Mouse (Mus musculus) bone marrow, adult 2 months (tissue): ENCODE measurements around the gene Gsg1l2. TPM values are rescaled to one million over a fixed set of nuclear protein-coding genes. Genes with fewer than 3 reads are reported as not detected.
A peak's percentile ranks its signal among the peaks of the same experiment; 100 is the strongest.

ENCODE experiments used
- H3K27ac ChIP-seq: fragments of 200-500 bp; 2 replicates; pipeline ENCODE4 v1.5.1; 2012; ENCODE audit warnings: low read depth, mild to moderate bottlenecking, control low read depth, inconsistent platforms, low read length; ENCODE audit not compliant: control insufficient read depth, poor library complexity, insufficient read depth
- H3K4me1 ChIP-seq: fragments of 200-500 bp; 2 replicates; pipeline ENCODE4 v1.6.1; 2011; ENCODE audit warnings: low read length; ENCODE audit not compliant: control insufficient read depth, insufficient read depth
- H3K4me3 ChIP-seq: fragments of 200-500 bp; replicated peaks from 2 replicates; pipeline ENCODE3; 2011; ENCODE audit warnings: mild to moderate bottlenecking, low read depth, low read length, control low read depth; ENCODE audit not compliant: control insufficient read depth
- CTCF ChIP-seq: fragments of 200-500 bp; IDR thresholded peaks from 2 replicates; pipeline ENCODE4 v1.5.1; 2011; ENCODE audit warnings: low read length, control low read depth; ENCODE audit not compliant: control insufficient read depth, insufficient read depth
- POLR2A ChIP-seq: fragments of 200-500 bp; IDR thresholded peaks from 2 replicates; pipeline ENCODE4 v1.6.1; 2011; ENCODE audit warnings: low read depth, mild to moderate bottlenecking, control low read depth, low read length, borderline replicate concordance; ENCODE audit not compliant: control insufficient read depth
- WGBS: fragments of 180-500 bp; shearing (Covaris S2); methylation state at CpG from one replicate; pipeline ENCODE4 v1.1.7; 2018; 5-methylcytosine and 5-hydroxymethylcytosine counted together
- polyA plus RNA-seq: library from polyadenylated mRNA; stranded (reverse); fragments of >200 nt; gene quantifications from 2 replicates; pipeline ENCODE4 v1.2.4, GENCODE M21; 2011; ENCODE audit warnings: low replicate concordance; ENCODE audit not compliant: missing spikeins, insufficient read depth, insufficient read length

Gsg1l2 gene
- polyA plus RNA-seq, 1 experiment, result not detected

DNA sequence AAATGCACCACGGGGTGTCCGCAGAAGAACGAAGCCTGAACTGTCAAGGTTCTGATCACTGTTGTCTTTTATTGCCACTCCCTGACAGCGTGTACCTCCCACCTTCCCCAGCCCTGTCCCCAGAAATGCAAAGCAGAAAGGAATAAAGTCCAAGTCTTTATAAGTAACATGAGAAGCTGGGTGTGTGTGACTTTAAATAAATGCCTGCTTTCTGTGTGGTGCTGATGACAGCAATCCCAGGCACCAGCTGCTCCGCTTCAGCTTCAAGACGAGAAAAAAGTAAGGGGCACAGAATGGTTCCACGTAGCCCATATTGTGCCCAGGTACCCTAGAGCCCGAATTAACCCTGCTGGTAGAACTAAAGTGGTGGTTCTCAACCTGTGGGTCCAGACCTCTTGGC, 26.8 kb downstream of the Gsg1l2 start:
- Histone ChIP-seq H3K27ac (no peak overlapping the region), H3K4me3 (no peak overlapping the region), H3K4me1 (no peaks in the 10 kb centered on the region; the same call in 1 of the 2 replicates)
- 79% methylated on average over 8 of the region's 8 CpGs for WGBS
- TF ChIP-seq CTCF, result no peak
- TF ChIP-seq POLR2A, result no peak

DNA sequence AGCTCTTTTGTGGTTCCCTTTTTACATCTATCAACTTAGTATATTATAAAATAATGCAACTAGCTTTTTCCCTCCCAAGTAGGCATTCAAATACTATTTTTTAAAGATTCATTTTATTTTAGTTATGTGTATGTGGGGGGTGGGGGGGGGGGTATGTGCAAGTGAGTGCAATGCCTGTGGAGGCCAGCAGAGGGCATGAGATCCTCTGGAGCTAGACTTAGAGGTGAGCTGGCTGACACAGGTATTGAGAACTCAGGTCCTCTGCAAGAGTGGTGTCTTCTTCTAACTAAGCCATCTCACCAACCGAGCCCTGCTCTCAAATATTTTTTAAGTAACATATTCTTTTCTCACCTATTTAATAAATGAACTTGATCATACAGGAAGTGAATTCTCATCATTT, 31.1 kb downstream of the Gsg1l2 start:
- TF ChIP-seq POLR2A (no peak), CTCF (peak; percentile 19; the same call in 1 of the 2 replicates)
- no peak overlapping the region for H3K27ac ChIP-seq
- H3K4me1 ChIP-seq, result no peaks in the 10 kb centered on the region; the same call in 1 of the 2 replicates
- 76% methylated on average over 1 of the region's 1 CpGs for WGBS
- no peak overlapping the region for H3K4me3 ChIP-seq

DNA sequence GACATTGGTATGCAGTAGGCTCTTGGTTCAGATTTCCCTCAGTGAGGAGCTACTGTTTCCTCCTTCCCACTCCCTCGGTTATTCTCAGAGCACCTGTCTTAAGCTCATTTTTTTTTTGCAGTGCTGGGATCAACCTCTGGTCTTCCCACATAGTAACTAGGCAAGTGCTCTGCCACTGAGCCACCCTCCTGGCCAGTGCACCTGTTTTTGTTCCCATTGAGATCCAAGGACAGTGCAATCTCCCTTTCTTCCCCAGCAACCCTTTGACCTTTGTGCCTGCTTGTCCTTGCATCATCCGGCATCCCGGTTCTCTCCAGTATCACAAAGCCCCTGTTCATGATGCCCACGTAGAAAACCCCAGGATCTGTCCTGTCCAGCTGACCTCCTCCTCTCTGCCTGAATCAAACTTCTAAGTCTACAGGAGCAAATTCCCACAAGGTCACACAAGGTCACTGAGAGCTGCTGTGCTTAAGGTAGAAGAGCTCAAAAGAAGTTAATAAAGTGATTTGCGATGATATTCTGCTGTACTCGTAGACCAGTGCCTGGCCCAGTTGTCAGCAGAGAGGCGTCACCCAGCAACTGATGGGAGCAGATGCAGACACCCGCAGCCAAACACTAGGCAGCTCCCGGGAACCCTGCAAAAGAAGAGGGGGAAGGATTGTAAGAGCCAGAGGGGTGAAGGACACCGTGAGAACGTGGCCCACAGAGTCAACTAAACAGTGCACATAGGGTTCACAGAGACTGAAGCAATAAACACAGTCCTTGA, 32.6 kb downstream of the Gsg1l2 start:
- Histone ChIP-seq H3K27ac (no peak overlapping the region), H3K4me3 (no peak overlapping the region), H3K4me1 (no peaks in the 10 kb centered on the region)
- WGBS, result 77% methylated on average over 11 of the region's 11 CpGs
- no peak for TF ChIP-seq CTCF
- TF ChIP-seq POLR2A, result no peak

DNA sequence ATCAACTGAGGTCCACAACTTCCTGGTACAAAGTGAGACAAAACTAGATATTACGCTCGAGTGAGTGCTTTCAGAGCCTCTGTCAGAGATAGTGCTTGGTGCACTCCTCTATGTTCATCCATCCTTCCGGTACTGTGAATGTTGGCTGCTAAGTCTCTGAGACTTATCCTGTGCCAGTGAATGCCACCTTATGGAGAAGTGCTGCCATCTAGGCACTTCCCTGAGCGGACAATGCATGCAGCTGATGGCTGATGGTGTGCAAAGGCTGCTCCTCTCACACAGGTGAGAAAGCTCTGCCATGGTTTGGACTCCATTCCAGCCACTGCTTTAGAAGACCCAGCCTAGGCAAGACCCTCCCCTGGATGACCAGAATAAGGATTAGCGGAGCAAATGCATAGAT, 33.6 kb downstream of the Gsg1l2 start:
- WGBS, result 63% methylated on average over 5 of the region's 5 CpGs
- H3K4me3 ChIP-seq, result no peak overlapping the region
- no peak overlapping the region for H3K27ac ChIP-seq
- TF ChIP-seq CTCF (no peak), POLR2A (no peak)
- H3K4me1 ChIP-seq, result no peaks in the 10 kb centered on the region

DNA sequence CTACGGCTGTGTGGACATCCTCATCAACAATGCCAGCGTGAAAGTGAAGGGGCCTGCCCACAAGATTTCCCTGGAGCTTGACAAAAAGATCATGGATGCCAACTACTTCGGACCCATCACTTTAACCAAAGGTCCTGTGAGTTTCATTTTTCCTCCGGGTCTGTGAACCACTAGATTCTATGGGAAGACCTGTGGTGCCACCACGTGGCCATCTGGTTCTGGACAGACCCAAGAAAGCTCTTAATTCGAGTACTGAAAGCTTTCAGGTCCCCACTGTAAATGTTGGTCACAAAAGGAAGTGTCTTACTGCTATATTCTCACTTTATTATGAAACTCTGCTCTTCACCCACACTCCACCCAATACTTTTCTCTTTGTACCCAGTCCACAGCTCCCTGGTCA, 37.1 kb downstream of the Gsg1l2 start:
- no peaks in the 10 kb centered on the region for H3K4me1 ChIP-seq
- no peak overlapping the region for H3K4me3 ChIP-seq
- no peak overlapping the region for H3K27ac ChIP-seq
- no peak for TF ChIP-seq CTCF
- no peak for TF ChIP-seq POLR2A
- 55% methylated on average over 6 of the region's 6 CpGs for WGBS

DNA sequence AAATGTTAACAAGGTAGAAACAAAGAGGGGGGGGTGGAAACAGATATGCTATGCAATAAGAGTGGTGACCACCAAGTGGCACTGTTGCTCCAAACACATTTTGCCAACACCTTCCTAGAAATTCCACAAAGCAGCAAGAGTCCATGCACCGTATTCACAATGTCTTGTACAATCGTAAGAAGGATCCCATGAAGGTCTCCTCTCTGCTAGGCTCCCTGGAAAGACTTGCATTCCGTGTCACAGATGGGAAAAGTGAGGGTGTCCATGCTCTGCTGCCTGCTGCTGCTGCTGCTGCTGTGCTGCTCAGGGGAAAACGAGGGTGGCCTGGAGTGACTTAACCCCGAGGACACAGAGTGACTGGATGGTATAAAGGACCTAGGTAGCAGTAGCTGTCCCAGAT, 45.2 kb downstream of the Gsg1l2 start:
- WGBS, result 8% methylated on average over 5 of the region's 5 CpGs
- H3K4me3 ChIP-seq, result no peak overlapping the region
- no peak overlapping the region for H3K27ac ChIP-seq
- no peaks in the 10 kb centered on the region for H3K4me1 ChIP-seq
- TF ChIP-seq CTCF, result no peak
- no peak for TF ChIP-seq POLR2A

DNA sequence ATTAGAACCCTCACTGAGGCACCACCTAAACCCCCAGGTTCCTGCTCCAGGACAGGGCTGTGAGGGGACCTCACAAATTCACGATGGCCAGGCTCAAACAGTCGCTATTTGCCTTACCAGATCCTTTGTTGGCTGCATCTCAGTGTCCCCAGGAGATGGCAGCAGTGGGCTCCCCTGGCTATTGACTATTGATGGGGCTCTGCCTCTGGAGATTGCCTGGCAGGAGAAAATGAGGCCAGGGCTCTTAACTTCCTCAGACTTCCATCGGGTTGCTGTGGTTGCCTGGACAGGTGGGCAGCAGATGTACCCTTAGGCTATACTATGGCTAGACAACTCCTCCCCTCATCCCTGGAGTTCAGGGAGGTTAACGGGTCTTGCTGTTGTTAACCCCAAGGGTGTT, 45.8 kb downstream of the Gsg1l2 start:
- Histone ChIP-seq H3K4me3 (no peak overlapping the region), H3K4me1 (no peaks in the 10 kb centered on the region), H3K27ac (no peak overlapping the region)
- TF ChIP-seq CTCF, result peak; percentile 29; the same call in 1 of the 2 replicates
- no peak for TF ChIP-seq POLR2A
- 22% methylated on average over 4 of the region's 4 CpGs for WGBS

DNA sequence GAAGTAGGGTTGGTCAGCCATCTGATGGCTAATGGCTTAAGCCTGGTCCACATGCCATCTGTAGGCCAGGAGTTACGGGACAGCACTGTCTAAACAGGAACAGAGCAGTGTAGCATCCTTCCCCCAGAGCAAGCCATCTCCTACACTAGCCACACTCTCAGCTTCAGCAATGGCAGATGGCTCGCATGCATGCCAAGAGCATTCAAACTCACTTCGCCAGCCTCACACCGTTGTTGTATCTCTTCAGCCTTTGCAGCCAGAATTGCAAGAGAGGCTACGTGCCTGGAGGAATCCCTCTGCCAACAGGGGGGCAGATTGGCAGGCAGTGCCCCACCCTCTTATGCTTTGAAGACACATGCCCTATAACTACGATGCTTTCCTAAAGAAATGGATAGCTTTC, 47.2 kb downstream of the Gsg1l2 start:
- Histone ChIP-seq H3K27ac (no peak overlapping the region), H3K4me1 (no peaks in the 10 kb centered on the region), H3K4me3 (no peak overlapping the region)
- no peak for TF ChIP-seq POLR2A
- TF ChIP-seq CTCF, result no peak
- WGBS, result 74% methylated on average over 6 of the region's 6 CpGs

DNA sequence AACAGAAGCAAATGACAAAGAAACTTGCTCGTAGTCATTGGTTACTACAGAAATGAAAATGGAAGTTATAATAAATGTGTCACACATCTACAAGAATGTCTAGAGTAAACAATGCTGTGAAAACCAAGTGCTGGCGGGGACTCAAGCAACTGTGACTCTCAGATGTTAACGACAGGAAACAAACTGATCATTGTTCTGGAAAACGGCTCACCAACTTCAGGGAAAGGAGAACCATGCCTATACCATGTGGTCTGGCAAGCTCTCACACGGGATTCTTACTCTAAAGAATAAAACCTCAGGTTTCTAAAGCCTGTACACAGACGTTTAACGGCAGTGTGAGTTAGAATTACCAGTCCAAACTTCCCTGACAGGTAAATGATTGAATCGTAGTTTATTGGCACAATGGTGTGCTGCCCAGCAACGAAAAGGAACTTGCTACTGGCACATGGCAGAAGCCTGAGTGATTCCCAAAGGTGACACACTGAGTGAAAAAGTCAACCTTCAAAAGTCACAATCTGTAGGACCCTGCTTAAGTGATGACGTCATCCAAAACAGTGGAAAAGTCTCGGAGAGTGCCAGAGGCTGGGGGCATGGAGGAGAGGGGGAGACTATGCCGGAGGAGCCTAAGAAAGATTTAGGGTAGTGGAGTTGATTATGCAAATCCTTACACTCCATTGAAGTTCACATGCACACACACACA, 54.1 kb downstream of the Gsg1l2 start:
- 27% methylated on average over 12 of the region's 12 CpGs for WGBS
- H3K4me3 ChIP-seq, result no peak overlapping the region
- TF ChIP-seq CTCF, result no peak
- H3K4me1 ChIP-seq, result no peaks in the 10 kb centered on the region
- H3K27ac ChIP-seq, result no peak overlapping the region
